9 mouse cellular contexts compared by ENCODE assay signal in the genomic region with DNA sequence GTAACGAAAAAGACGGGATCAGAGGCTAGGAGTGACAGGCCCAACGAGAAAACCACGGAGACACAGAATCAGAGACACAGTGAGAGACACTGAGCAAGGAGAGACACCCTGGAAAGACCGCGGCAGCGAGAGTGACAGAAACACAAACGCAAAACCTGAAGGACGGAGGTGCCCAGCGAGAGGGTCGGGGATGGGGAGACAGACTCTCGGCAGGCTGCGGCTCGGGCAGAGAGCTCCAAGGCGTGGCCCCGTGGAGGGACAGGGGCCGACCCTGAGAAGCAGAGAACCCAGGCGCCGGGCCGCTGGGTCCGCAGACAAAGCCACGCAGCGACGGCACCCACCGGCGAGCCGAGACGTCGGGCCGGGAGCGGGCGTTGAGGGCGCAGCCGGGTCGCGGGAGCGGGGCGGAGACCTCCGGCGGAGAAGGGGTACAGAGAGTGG. TPM values are rescaled to one million over a fixed set of nuclear protein-coding genes. Genes with fewer than 3 reads are reported as not detected.
A peak's percentile ranks its signal among the peaks of the same experiment; 100 is the strongest.
DNase-seq lines count a peak whose midpoint lies in the region; ATAC-seq and TF ChIP-seq lines count a peak whose summit lies in the region.
"Had no signal": no experiment of that assay in that cellular context is flagged by ENCODE, and none has a peak within 500 bp of the region (broad histone marks: within the 10 kb centered on the region; RNA-seq: fewer than 3 reads in every experiment).

No protein-coding gene starts in this region.

- ATAC-seq in heart, embryonic 12.5 days (ENCODE audit: insufficient number of reproducible peaks, low FRiP score): no peak
- no peak for ATAC-seq in embryonic facial prominence, embryonic 12.5 days (ENCODE audit: insufficient number of reproducible peaks, insufficient read depth, low FRiP score, low TSS enrichment)
- ATAC-seq in intestine, embryonic 15.5 days: no peak
- 0 out of 2 replicates have a peak, but pooled peaks have one; percentile 9 for ATAC-seq in midbrain, embryonic 15.5 days (replicated peaks)

- H3K9me3 ChIP-seq in heart, embryonic 12.5 days (replicated peaks): no peaks in the 10 kb centered on the region
- no peaks in the 10 kb centered on the region for H3K9me3 ChIP-seq in embryonic facial prominence, embryonic 12.5 days
- no peaks in the 10 kb centered on the region for H3K9me3 ChIP-seq in intestine, embryonic 15.5 days
- H3K9me3 ChIP-seq in midbrain, embryonic 15.5 days: no peaks in the 10 kb centered on the region

- no peak for TF ChIP-seq CTCF in left cerebral cortex, adult 2 months (IDR thresholded peaks at IDR 0.05)

- peaks cover 22% of the 10 kb centered on the region for H3K4me1 ChIP-seq in heart, embryonic 12.5 days (replicated peaks)
- peaks cover 23% of the 10 kb centered on the region for H3K4me1 ChIP-seq in embryonic facial prominence, embryonic 12.5 days
- peaks cover 26% of the 10 kb centered on the region for H3K4me1 ChIP-seq in intestine, embryonic 15.5 days (replicated peaks)
- peaks cover 20% of the 10 kb centered on the region for H3K4me1 ChIP-seq in midbrain, embryonic 15.5 days

- 1% methylated on average over 40 of the region's 40 CpGs for WGBS in heart, embryonic 12.5 days
- WGBS in embryonic facial prominence, embryonic 12.5 days: under 1% methylated on average over 40 of the region's 40 CpGs
- WGBS in intestine, embryonic 15.5 days: 1% methylated on average over 40 of the region's 40 CpGs
- 1% methylated on average over 40 of the region's 40 CpGs for WGBS in midbrain, embryonic 15.5 days

- H3K36me3 ChIP-seq in heart, embryonic 12.5 days: no peaks in the 10 kb centered on the region
- no peaks in the 10 kb centered on the region for H3K36me3 ChIP-seq in embryonic facial prominence, embryonic 12.5 days
- no peaks in the 10 kb centered on the region for H3K36me3 ChIP-seq in intestine, embryonic 15.5 days
- no peaks in the 10 kb centered on the region for H3K36me3 ChIP-seq in midbrain, embryonic 15.5 days (replicated peaks)

- peak overlapping the region; percentile 65 for H3K4me2 ChIP-seq in heart, embryonic 12.5 days
- peak overlapping the region; percentile 53 for H3K4me2 ChIP-seq in embryonic facial prominence, embryonic 12.5 days (replicated peaks)
- peak overlapping the region; percentile 65 for H3K4me2 ChIP-seq in intestine, embryonic 15.5 days (replicated peaks)
- H3K4me2 ChIP-seq in midbrain, embryonic 15.5 days: peak overlapping the region; percentile 43

- 0 out of 2 replicates have a peak overlapping the region, but pooled peaks have one; percentile 13 for H3K9ac ChIP-seq in heart, embryonic 12.5 days
- H3K9ac ChIP-seq in embryonic facial prominence, embryonic 12.5 days: no peak overlapping the region
- no peak overlapping the region for H3K9ac ChIP-seq in intestine, embryonic 15.5 days
- H3K9ac ChIP-seq in midbrain, embryonic 15.5 days: no peak overlapping the region

- no peak overlapping the region for H3K27ac ChIP-seq in heart, embryonic 12.5 days (ENCODE audit: poor library complexity, severe bottlenecking)
- H3K27ac ChIP-seq in embryonic facial prominence, embryonic 12.5 days: no peak overlapping the region
- H3K27ac ChIP-seq in intestine, embryonic 15.5 days: no peak overlapping the region
- H3K27ac ChIP-seq in midbrain, embryonic 15.5 days: no peak overlapping the region
- H3K27ac ChIP-seq in left cerebral cortex, adult 2 months: no peak overlapping the region

- intact Hi-C loops in left cerebral cortex, adult 2 months (cut with DNase I): no loop called here

- peak overlapping the region; percentile 44 for H3K4me3 ChIP-seq in heart, embryonic 12.5 days
- peak overlapping the region; percentile 27 for H3K4me3 ChIP-seq in embryonic facial prominence, embryonic 12.5 days
- H3K4me3 ChIP-seq in intestine, embryonic 15.5 days (replicated peaks): peak overlapping the region; percentile 31
- peak overlapping the region; percentile 24 for H3K4me3 ChIP-seq in midbrain, embryonic 15.5 days
- H3K4me3 ChIP-seq in left cerebral cortex, adult 2 months: no peak overlapping the region

- peaks cover 90% of the 10 kb centered on the region for H3K27me3 ChIP-seq in heart, embryonic 12.5 days (replicated peaks)
- H3K27me3 ChIP-seq in embryonic facial prominence, embryonic 12.5 days: peaks cover 83% of the 10 kb centered on the region
- H3K27me3 ChIP-seq in intestine, embryonic 15.5 days (replicated peaks): peaks cover 76% of the 10 kb centered on the region
- peaks cover 70% of the 10 kb centered on the region for H3K27me3 ChIP-seq in midbrain, embryonic 15.5 days (replicated peaks)

- DNase-seq in heart, adult 8-10 months (ENCODE audit: low spot score): no peak
- DNase-seq in left cerebral cortex, adult 2 months (ENCODE audit: extremely low spot score in 1 of 2, low spot score in 2 of 2): no peak
- DNase-seq in left cerebral cortex, adult 18-20 months (ENCODE audit: low spot score in 2 of 2): no peak
- no peak for DNase-seq in cerebellum, postnatal 4 days (ENCODE audit: low spot score in 2 of 2)

RNA-seq across cellular contexts. Expression of a gene that starts 2.9 kb away (rescaled TPM):
- polyA plus RNA-seq in heart, embryonic 12.5 days (2016; fragmentation: Nextera tagmentation; extraction: Ambion mirVana): not detected in 2 replicates
- total RNA-seq in heart, adult 8-10 months (2022): not detected
- 0.33 and 0.95 TPM in 2 replicates for polyA plus RNA-seq in embryonic facial prominence, embryonic 12.5 days (2016; fragmentation: Nextera tagmentation; extraction: Ambion mirVana)
- 0.05 and 1.1 TPM in 2 replicates for polyA plus RNA-seq in intestine, embryonic 15.5 days (2015; fragmentation: Nextera tagmentation; extraction: Ambion mirVana)
- polyA plus RNA-seq in midbrain, embryonic 15.5 days (2015; fragmentation: Nextera tagmentation; extraction: Ambion mirVana): 0.58 and 1.0 TPM in 2 replicates
- under 1 TPM in 1 of 2 experiments, not detected in 1; 0.16 TPM for total RNA-seq in left cerebral cortex, adult 2 months (2021)
- not detected for total RNA-seq in left cerebral cortex, adult 18-20 months (2021)
- total RNA-seq: left cerebral cortex, postnatal 10 days had no signal
